Mouse (Mus musculus) embryo, embryonic 11 days (tissue): Measurements from ENCODE around the gene Ccn5.

Experiments used
- DNase-seq: peaks from one replicate; pipeline ENCODE4 v3.0.0-alpha.2; 2015

Gene Ccn5

DNA sequence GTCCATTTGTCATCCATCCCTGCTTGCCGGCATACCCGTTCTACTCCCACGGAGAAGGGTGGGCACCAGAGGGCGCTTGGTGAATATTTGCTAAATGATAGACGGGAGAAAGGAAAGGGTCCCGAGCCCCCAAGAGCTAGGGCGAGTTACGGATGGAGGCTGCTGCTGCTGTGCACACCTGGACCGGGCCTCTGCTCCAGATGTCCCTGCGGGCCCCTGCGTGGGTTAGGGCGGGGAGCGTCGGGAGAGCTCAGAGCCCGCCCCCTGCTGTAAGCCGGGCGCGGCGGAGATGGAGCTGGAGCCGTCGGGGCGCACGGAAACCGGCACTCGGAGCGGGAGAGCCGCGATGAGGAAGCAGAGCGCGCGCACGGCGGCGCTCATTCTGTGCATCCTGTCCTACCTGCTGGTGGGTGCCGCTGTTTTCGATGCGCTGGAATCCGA lies 32.8 kb downstream of the Ccn5 start, which contains the start of gene Kcnk15:
TSS of gene Kcnk15 (plus strand) at position 191 of the 441 bp plus-strand sequence.
- DNase-seq: peak; percentile 58

DNA sequence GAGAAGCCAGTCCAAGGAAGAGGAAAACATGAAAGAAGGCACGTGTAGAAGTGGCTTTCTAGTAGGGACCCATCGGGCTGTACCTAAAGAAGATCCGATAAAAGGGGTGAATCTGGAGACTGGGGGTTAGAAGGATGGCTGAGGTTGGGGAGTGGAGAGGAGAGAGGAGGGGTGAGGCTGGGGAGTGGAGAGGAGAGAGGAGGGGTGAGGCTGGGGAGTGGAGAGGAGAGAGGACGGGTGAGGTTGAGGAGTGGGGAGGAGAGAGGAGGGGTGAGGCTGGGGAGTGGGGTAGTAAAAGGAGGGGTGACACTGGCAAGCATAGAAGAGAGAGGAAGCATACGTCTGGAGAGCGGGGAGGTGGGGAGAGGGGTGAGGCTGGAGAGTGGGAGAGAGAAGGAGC lies 36.6 kb downstream of the Ccn5 start:
- DNase-seq: no peak

DNA sequence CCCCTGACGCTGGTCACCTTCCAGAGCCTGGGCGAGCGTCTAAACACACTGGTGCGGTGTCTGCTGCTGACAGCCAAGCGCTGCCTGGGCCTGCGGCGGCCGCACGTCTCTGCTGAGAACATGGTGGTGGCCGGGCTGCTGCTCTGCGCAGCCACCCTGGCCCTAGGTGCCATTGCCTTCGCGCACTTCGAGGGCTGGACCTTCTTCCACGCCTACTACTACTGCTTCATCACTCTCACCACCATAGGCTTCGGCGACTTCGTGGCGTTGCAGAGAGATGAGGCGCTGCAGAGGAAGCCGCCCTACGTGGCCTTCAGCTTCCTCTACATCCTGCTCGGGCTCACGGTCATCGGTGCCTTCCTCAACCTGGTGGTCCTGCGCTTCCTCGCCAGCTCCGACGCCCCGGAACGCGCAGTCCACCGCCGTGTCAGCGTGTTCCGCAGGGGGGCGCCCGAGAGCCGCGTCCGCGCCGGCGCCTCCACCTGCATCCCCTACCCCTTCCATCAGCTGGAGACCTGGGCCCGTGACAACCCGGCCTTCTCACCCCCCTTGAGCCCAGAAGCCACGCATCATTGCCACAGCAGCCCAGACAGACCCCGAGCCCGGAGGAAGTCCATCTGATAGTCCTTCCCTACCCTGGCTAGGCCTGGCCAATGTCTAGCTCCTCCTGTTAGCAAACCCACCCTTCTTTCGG lies 37.7 kb downstream of the Ccn5 start:
- peak; percentile 63 for DNase-seq

DNA sequence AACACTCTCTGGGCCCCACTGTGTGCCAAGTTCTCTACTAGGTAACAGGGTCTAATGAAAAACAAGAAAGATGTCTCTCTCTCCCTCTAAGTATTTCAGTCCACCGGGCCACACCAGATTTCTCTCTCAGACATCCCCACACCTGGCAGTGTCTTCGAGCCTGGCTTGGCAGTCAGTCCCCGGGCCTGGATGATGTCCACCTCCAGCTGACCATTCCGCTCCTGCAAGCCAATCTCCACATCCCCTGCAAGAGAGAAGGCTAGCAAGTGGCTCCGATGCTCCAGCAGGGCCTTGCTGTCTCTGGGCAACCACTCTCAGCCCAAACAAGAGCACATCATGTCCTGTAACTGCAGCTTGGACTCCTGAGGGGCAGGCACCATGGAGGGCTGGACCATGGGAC lies 44.6 kb downstream of the Ccn5 start:
- DNase-seq: no peak

DNA sequence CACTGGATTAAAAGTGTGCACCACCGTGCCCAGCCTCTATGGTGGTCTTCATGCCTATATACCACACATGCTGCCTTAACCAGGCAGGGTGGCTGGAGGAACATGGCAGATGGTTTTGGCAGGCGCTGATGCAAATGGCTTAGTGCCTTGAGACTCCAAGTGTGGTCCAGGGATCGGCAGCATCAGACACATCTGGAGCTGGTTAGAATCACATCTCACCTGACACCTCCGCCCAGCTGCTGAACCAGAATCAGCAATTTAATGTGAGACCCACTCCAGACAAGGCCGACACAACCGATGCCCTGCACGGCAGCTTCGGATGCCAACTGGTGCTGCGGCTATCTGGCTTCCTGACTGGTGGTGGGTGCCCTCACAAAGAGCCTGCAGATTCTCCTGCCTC lies 45.4 kb downstream of the Ccn5 start:
- peak; percentile 17 for DNase-seq

DNA sequence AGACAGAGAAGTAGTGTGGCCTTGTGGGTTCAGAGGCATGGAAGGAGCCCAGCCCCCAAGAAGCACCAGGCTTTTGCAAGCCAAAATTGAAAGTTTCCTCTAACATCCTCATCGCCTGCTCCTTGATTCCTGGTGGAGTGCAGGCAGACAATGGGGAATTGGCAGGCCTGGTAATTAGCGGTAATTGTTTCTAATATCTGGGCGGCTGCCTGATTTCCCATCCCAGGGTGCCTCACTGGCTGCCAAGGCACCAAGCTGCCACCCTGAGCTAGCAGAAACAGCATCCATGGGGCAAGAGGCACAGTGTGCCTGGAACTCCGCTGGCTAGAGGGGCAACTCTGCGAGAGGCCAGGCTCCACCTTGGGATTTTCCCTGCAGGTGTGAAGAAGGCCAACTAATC lies 49.1 kb downstream of the Ccn5 start:
- no peak for DNase-seq

DNA sequence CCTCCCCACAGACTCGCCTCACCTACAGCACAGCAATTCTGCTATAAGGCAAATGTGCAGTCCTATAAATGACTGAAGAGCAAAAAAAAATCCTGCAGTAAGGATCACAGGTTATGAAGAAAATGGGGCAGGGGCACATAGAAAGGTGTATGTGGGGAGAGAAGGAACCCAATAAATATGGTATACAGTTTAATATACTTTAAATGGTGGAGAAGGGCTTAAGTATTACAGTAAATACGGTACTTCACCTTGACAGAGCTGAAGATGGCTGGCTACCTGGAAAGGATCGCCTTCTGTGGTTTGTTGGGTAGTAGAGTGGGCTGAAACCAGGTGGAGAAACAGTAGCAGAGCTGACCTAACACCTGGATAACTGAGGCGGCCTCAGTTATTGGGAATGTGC lies 50.6 kb downstream of the Ccn5 start:
- no peak for DNase-seq

DNA sequence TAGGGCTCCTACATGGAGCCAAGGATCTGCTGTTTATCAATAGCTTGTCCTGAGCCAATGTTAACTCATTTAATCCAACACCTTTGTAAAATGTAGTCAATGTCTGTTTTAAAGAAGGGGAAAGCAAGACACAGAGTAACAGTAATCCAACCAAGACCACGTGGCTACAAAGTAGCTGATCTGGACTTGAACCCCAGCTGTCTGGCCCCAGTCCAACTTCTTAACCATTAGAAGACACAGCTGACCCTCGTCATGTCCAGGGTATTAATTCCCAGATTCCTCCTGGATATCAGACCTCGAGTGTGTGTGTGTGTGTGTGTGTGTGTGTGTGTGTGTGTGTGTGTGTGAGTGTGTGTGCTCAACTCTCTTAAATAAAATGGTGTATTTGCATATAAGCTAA lies 51.2 kb downstream of the Ccn5 start:
- DNase-seq: no peak

DNA sequence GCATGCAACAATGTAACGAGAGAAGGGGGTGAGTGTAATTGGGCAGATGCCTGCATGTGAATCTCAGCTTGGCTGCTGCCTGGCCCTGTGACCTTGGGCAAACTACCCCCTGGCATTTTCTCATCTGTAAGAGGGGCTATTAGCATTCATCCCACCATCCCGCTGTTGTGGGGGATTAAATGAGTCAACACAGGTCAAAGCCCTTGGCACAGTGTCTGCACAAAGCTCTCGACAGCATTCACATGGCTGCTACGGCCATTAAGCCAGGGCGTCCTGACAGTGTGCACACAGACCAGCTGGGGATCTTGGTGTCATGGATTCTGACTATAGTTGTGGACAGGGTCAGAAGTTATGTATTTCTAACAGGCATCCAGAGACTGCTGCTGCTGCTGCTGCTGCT lies 54.2 kb downstream of the Ccn5 start:
- peak; percentile 13 for DNase-seq

DNA sequence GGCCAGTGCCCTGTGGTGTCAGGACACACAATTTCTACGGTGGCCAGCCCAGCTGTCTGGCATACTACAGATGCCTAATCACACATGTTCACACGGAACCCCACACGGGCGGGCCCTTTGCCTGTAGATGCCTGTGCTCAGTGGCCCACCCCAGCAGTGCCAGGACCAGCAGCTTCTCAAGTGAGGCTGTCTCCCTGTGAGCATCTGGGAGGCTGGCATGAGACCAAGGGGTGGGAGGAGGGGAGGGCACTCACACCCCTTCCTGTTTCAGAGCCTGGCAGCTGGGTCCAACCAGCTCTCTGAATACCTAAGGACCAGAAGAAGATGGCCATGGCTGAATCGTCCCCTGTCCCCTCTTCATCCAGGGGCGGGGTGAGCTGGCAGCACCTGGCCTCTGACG lies 54.8 kb downstream of the Ccn5 start:
- no peak for DNase-seq

DNA sequence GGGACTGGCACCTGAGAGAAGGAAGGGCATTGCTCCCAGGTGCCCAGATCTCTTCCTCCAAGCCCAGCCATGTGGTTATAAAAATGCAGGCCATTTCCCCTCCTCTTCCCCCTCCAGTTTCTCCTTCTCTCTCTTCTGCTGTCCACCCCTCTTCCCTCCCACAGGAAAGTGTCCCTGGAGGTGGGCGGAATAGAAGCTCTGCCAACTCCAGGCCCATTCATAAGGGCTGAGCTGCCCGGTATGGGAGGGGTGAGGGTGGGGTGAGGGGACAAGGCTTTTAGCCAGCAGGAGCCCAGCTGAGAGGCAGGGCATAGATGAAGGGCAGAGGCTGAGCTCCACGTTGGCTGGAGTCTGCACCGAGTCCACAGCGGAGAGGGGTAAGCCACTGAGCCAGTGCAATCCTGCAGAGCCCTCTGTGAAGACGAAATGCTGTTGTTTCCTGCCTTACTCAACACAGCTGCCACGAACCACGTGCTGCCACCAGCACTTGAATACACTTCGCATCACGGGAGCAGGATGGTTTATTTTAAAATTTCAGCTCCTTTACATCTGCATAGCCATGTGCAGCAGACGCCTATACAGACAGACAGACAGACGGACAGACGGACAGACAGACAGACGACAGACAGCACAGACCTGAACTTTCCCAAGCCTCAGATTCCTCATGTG lies 56.3 kb downstream of the Ccn5 start:
- DNase-seq: no peak

DNA sequence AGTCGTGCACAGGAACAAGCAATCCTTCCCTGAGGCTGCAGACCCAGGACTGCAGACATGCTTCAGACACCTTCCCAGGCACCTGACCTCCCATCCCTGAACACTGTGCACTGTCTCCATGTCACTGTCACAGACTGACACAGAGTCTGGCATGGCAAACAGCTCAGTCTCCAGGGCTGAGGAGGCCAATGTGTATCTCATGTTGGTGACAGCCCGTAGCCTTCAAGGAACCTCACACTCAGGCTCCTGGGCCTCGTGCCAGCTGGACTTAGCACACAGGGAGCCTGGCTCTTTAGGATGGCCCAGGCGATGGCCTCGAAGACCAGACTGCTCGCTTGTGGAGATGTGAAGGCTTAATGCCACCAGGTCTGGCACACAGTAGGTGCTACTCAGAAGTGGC lies 60.2 kb downstream of the Ccn5 start:
- DNase-seq: no peak
